Mouse (Mus musculus) hindbrain, embryonic 11.5 days (tissue): ENCODE measurements at regions not wholly inside any gene's neighbourhood (a gene's known extent, or its start where the extent isn't known, plus 50 kb on each side); places are given as distances from the start of the nearest gene placed in this dataset.
A peak's percentile ranks its signal among the peaks of the same experiment; 100 is the strongest.

ENCODE experiments used
- ATAC-seq: fragments of 200-750 bp; cut with Nextera tagmentation; 2 replicates; pipeline ENCODE4 v1.8.0; 2017; ENCODE audit warnings: mild to moderate bottlenecking, moderate TSS enrichment, moderate library complexity; ENCODE audit not compliant: low FRiP score
- DNase-seq: peaks from one replicate; pipeline ENCODE4 v3.0.0-alpha.2; 2015; ENCODE audit warnings: low spot score
- H3K27ac ChIP-seq: fragments of 300-500 bp; sonication (generic); 2 replicates; pipeline ENCODE4 v1.5.1; 2014; ENCODE audit warnings: mild to moderate bottlenecking, low read depth, low read length
- H3K27me3 ChIP-seq: fragments of 300-500 bp; sonication (generic); 2 replicates; pipeline ENCODE4 v1.6.1; 2014; ENCODE audit warnings: mild to moderate bottlenecking, low read length, moderate library complexity, mixed read lengths; ENCODE audit not compliant: control insufficient read depth, insufficient read depth
- H3K36me3 ChIP-seq: fragments of 300-500 bp; sonication (generic); 2 replicates; pipeline ENCODE4 v1.6.1; 2014; ENCODE audit warnings: mild to moderate bottlenecking, low read length, moderate library complexity, mixed read lengths; ENCODE audit not compliant: control insufficient read depth, insufficient read depth
- H3K4me1 ChIP-seq: fragments of 300-500 bp; sonication (generic); replicated peaks from 2 replicates; pipeline ENCODE4 v1.6.1; 2014; ENCODE audit warnings: low read length, mixed read lengths; ENCODE audit not compliant: control insufficient read depth, insufficient read depth
- H3K4me2 ChIP-seq: fragments of 300-500 bp; sonication (generic); replicated peaks from 2 replicates; pipeline ENCODE4 v1.6.1; 2014; ENCODE audit warnings: mild to moderate bottlenecking, low read depth, low read length
- H3K4me3 ChIP-seq: fragments of 300-500 bp; sonication (generic); 2 replicates; pipeline ENCODE4 v1.5.1; 2014; ENCODE audit warnings: low read depth, low read length
- H3K9ac ChIP-seq: fragments of 300-500 bp; sonication (generic); 2 replicates; pipeline ENCODE4 v1.6.1; 2014; ENCODE audit warnings: low read depth, low read length
- H3K9me3 ChIP-seq: fragments of 300-500 bp; sonication (generic); 2 replicates; pipeline ENCODE4 v1.6.1; 2016; ENCODE audit warnings: low read length; ENCODE audit not compliant: control insufficient read depth
- WGBS: fragments of 180-500 bp; shearing (Covaris S2); extraction: QIAGEN DNeasy Blood & Tissue Kit; methylation state at CpG from one replicate; pipeline ENCODE4 v1.1.7; 2014; 5-methylcytosine and 5-hydroxymethylcytosine counted together

- no peaks in the 10 kb centered on the region for H3K9me3 ChIP-seq
- H3K27ac ChIP-seq, result no peak overlapping the region
- no peaks in the 10 kb centered on the region for H3K4me1 ChIP-seq
- no peak overlapping the region for H3K4me3 ChIP-seq
- H3K4me2 ChIP-seq, result no peak overlapping the region
- H3K27me3 ChIP-seq, result no peaks in the 10 kb centered on the region
- ATAC-seq (no peak), DNase-seq (no peak)
- H3K9ac ChIP-seq, result no peak overlapping the region
- WGBS, result 89% methylated on average over 2 of the region's 2 CpGs
- H3K36me3 ChIP-seq, result no peaks in the 10 kb centered on the region
Measured at GRCm38 (mm10) chr7:136228331-136228730, 512.2 kb upstream of the Mki67 start.

GRCm38 (mm10) chr7:136229592-136229991 lies 513.4 kb upstream of the Mki67 start:
- H3K27me3 ChIP-seq, result no peaks in the 10 kb centered on the region
- H3K4me1 ChIP-seq, result no peaks in the 10 kb centered on the region
- H3K4me3 ChIP-seq, result no peak overlapping the region
- 74% methylated on average over 11 of the region's 11 CpGs for WGBS
- H3K27ac ChIP-seq, result no peak overlapping the region
- H3K9ac ChIP-seq, result no peak overlapping the region
- no peak for ATAC-seq
- H3K36me3 ChIP-seq, result no peaks in the 10 kb centered on the region
- H3K4me2 ChIP-seq, result no peak overlapping the region
- no peak for DNase-seq
- no peaks in the 10 kb centered on the region for H3K9me3 ChIP-seq

DNA sequence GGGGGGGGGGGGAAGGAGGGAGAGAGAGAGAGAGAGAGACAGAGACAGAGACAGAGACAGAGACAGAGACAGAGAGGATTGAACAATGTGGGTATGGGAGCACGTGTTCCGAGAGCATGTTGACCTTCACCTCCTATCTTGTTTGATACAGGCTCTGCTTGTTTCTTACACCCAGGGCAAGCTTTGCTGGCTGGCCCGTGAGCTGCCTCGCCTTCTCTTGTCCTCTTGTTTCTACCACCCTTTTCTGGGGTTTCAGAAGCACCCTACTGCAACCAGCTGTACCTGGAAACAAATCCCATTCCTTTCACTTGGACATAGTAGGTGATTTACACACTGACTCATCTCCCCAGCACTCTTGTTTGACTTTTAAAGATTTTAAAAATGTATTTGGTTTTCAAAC lies 516.0 kb upstream of the Mki67 start:
- H3K4me3 ChIP-seq, result no peak overlapping the region
- ATAC-seq, result no peak
- no peak overlapping the region for H3K4me2 ChIP-seq
- DNase-seq, result no peak
- no peak overlapping the region for H3K27ac ChIP-seq
- H3K27me3 ChIP-seq, result no peaks in the 10 kb centered on the region
- no peak overlapping the region for H3K9ac ChIP-seq
- H3K36me3 ChIP-seq, result no peaks in the 10 kb centered on the region
- WGBS, result 86% methylated on average over 4 of the region's 4 CpGs
- H3K9me3 ChIP-seq, result no peaks in the 10 kb centered on the region
- no peaks in the 10 kb centered on the region for H3K4me1 ChIP-seq

DNA sequence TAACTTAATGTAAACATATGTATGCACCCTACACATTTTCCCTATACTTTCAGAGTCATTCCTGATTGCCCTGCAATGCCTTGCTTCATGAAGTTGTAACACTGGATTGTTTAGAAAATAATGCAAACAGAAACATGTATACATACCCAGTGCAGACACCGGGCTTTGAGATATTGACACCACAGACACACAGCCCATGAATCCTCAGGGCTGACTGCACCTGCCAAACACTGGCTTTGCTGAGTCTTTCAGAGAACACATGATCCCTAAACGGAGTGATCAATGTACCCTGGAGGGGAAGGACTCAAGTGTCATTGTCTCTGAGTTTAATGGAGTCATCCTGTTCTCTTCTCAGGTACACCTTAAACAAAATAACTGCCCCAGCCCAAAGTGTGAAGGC lies 519.4 kb upstream of the Mki67 start:
- DNase-seq, result no peak
- Histone ChIP-seq H3K4me3 (no peak overlapping the region), H3K36me3 (no peaks in the 10 kb centered on the region), H3K4me2 (no peak overlapping the region), H3K4me1 (no peaks in the 10 kb centered on the region), H3K27me3 (no peaks in the 10 kb centered on the region), H3K9ac (no peak overlapping the region), H3K27ac (no peak overlapping the region), H3K9me3 (no peaks in the 10 kb centered on the region)
- 71% methylated on average over 2 of the region's 2 CpGs for WGBS
- ATAC-seq, result no peak

- no peak for DNase-seq
- ATAC-seq, result no peak
- 64% methylated on average over 10 of the region's 10 CpGs for WGBS
- H3K4me1 ChIP-seq, result no peaks in the 10 kb centered on the region
- H3K36me3 ChIP-seq, result no peaks in the 10 kb centered on the region
- H3K27me3 ChIP-seq, result no peaks in the 10 kb centered on the region
- H3K9me3 ChIP-seq, result no peaks in the 10 kb centered on the region
- H3K4me2 ChIP-seq, result no peak overlapping the region
- no peak overlapping the region for H3K27ac ChIP-seq
- no peak overlapping the region for H3K9ac ChIP-seq
- no peak overlapping the region for H3K4me3 ChIP-seq
Measured at GRCm38 (mm10) chr7:136236391-136236790, 520.2 kb upstream of the Mki67 start.

DNA sequence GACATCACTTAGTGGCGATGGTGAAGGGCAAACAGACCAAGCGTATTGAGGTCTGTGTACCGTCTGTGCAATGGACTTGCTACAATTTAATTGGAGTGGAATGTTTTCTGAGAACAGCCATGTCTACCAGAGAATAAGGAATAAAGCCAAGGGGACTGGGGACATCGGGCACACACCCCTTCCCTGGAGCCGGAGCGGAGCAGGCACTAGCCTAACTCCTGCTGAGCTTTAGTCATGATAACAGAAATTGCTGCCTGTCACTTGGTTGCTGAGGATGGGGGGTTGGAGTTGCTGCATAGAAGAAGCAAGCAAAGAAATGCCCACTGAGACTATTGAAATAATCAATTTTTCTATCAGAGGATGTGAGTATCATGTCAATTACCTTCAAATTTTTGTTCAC lies 549.5 kb upstream of the Mki67 start:
- WGBS, result 36% methylated on average over 6 of the region's 6 CpGs
- DNase-seq (no peak), ATAC-seq (no peak)

GRCm38 (mm10) chr7:136267716-136268489 lies 551.7 kb upstream of the Mki67 start:
- peak; percentile 19 for DNase-seq
- H3K4me1 ChIP-seq, result peaks cover 5% of the 10 kb centered on the region; the same call in 1 of the 2 replicates
- peak overlapping the region; percentile 34; the same call in 1 of the 2 replicates for H3K27ac ChIP-seq
- H3K4me2 ChIP-seq, result no peak overlapping the region
- H3K9ac ChIP-seq, result no peak overlapping the region
- H3K4me3 ChIP-seq, result no peak overlapping the region
- H3K27me3 ChIP-seq, result no peaks in the 10 kb centered on the region
- ATAC-seq, result peak; percentile 45; the same call in 1 of the 2 replicates
- no peaks in the 10 kb centered on the region for H3K36me3 ChIP-seq
- H3K9me3 ChIP-seq, result no peaks in the 10 kb centered on the region
- WGBS, result 72% methylated on average over 7 of the region's 7 CpGs

More for the DNA sequence above, 549.5 kb upstream of the Mki67 start:
- no peaks in the 10 kb centered on the region for H3K9me3 ChIP-seq
- no peak overlapping the region for H3K9ac ChIP-seq
- H3K27me3 ChIP-seq, result no peaks in the 10 kb centered on the region
- peaks cover 5% of the 10 kb centered on the region; the same call in 1 of the 2 replicates for H3K4me1 ChIP-seq
- no peak overlapping the region for H3K27ac ChIP-seq
- no peak overlapping the region for H3K4me3 ChIP-seq
- no peaks in the 10 kb centered on the region for H3K36me3 ChIP-seq
- H3K4me2 ChIP-seq, result no peak overlapping the region

GRCm38 (mm10) chr7:136275651-136276050 lies 559.5 kb upstream of the Mki67 start:
- Histone ChIP-seq H3K9ac (no peak overlapping the region), H3K4me3 (no peak overlapping the region), H3K27ac (no peak overlapping the region), H3K4me2 (no peak overlapping the region), H3K27me3 (no peaks in the 10 kb centered on the region), H3K9me3 (no peaks in the 10 kb centered on the region), H3K36me3 (no peaks in the 10 kb centered on the region), H3K4me1 (no peaks in the 10 kb centered on the region)
- DNase-seq (no peak), ATAC-seq (no peak)
- 86% methylated on average over 10 of the region's 10 CpGs for WGBS

- no peak overlapping the region for H3K4me2 ChIP-seq
- DNase-seq (no peak), ATAC-seq (no peak)
- no peak overlapping the region for H3K9ac ChIP-seq
- H3K36me3 ChIP-seq, result no peaks in the 10 kb centered on the region
- no peak overlapping the region for H3K4me3 ChIP-seq
- H3K27ac ChIP-seq, result no peak overlapping the region
- no peaks in the 10 kb centered on the region for H3K27me3 ChIP-seq
- H3K4me1 ChIP-seq, result no peaks in the 10 kb centered on the region
- H3K9me3 ChIP-seq, result no peaks in the 10 kb centered on the region
- 86% methylated on average over 6 of the region's 6 CpGs for WGBS
Measured at GRCm38 (mm10) chr7:136283770-136284169, 567.6 kb upstream of the Mki67 start.
